Mouse (Mus musculus): ENCODE results near the gene Fam102b. TPM values are rescaled to one million over a fixed set of nuclear protein-coding genes. Genes with fewer than 3 reads are reported as not detected.

Gene Fam102b
- 1 to 10 TPM; 3.0 to 3.6 TPM for polyA plus RNA-seq (2017; shearing (Covaris generic))

DNA sequence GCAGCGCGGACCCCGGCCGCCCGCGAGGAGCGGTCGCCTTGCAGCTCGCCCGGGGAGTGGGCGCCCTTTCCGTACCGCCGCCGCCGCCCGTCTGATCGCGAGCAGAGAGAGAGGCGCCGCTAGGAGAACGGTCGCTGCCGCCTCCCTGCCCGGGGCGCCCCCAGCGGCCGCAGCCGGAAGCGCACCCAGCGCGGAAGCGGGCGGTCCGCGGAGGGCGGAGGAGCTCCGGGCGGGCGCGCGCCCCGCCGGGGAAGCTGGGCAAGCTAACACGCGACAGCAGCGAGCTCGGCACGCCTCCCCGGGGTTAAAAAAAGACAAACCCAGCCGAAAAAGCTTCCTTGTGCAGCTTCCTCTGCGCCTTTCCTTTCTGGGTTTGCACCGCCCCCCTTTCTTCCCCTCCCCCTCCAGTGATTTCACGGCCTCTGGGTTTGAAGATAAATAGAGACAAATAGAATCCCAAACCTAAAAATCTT, at the start of gene Fam102b:
Gene Fam102b, minus strand, starts transcription at position 93 of the 473 bp plus-strand sequence.
- peak; percentile 90 for ATAC-seq

GRCm38 (mm10) chr3:109062989-109063388, 35.6 kb upstream of the Fam102b start:
- peak; percentile 95 for ATAC-seq

DNA sequence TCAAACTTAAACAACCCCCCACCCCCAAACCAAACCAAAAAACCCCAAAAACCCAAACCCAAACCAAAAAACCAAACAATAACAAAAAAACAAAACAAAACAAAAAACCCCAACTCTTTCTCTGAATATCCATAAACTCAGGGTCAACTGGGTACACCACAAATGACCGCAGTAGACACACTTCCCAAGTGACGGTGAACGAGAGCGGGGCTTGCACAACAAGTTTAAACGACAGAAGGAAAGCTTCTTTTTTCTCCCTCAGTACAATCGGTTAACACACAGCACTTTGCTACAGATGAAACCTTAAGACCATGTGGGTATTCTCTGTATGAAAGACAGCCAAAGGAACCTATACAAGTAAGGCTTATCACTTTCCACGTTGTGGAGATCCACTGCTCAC, 35.0 kb upstream of the Fam102b start:
- no peak for ATAC-seq

DNA sequence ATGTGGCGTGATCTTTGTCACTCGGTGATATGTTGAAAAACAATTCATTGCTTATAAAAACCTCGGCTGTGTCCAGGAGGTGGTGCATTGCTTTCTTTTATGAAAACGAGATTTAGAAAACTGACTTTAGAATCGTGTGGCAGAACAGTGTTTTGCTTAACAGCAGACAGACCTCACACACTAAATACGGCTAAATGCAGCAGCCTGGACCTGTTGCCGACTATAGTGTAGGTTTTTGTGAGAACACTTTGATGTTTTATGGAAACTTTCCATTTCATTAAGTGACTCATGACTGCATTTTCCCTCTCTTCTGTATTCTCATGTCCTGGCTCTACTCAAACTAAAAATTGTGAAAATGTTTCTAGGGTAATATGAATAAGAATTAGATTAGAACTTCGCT, 32.5 kb upstream of the Fam102b start:
- no peak for ATAC-seq

GRCm38 (mm10) chr3:109051946-109052331, 24.5 kb upstream of the Fam102b start:
- no peak for ATAC-seq

DNA sequence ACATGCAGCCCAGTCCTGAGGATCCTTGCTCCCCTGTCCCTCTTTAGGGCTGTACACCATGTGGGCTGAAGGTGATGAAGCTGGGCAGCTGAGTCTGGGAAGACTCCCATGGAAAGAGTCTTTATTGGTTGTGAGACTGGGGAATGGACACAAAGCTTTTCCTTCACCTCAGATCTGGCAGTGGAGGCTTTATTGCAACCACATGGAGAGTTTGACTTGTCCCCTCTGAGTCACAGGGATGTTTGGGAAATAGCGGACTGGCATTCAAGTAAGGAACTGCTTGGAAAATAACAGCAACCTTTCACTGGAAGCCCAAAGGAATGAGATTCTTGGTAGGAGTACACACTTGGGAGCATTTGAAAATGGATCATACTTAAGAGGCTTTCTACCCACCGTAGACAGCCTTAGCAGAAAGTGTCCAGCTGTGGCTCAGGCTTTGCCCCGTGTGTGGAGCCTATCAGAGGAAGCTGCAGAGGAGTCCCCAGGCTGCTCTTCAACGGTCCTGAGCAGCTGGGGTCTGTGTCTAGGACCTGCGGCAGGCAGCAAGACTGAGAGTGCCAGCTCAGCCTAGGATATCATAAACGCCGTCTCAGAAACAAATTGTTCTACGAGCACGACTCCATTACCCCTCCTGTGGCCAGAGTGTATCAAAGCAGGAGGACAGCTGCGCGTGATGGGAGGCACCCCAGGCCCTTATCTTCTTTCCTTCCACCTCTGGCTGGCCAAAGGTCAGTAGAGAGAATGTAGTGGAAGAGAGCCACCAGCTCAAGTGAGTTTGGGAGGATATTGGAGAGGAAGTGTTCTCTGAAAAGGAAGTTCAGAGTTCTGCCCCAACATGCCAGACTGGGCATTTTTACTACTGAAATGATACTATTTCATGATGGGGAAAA, 23.9 kb upstream of the Fam102b start:
- ATAC-seq, result no peak

DNA sequence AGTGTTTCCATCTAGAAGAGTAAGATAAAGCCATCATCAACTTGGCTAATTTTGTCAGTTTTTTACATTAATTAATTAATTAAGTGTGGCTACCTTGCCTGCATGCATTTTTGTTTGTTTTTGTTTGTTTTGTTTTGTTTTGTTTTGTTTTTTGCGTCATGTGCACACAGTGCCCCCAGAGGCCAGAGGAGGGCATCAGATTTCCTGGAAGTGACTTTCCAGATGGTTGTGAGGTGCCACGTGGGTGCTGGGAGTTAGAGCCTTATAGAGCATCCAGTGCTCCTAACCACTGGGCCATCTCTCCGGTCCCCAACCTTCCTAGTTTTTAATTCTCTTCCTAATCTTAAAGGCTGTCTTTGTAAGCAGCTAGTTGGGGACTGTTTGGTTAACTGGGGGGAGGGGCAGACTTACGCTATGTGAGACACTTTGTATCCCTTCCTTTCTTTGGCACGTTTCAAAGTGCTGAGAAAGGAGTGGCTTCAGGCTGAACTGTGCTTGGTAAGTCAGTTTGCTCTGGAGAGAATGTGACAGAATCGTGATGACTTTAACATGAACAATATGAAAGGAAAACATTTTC, 20.4 kb upstream of the Fam102b start:
- no peak for ATAC-seq

- ATAC-seq, result no peak
These were observed 19.0 kb upstream of the Fam102b start for GRCm38 (mm10) chr3:109046428-109046827.

GRCm38 (mm10) chr3:109043395-109043794, 16.0 kb upstream of the Fam102b start:
- no peak for ATAC-seq

- ATAC-seq, result no peak
These were observed 13.5 kb upstream of the Fam102b start for GRCm38 (mm10) chr3:109040908-109041307.

DNA sequence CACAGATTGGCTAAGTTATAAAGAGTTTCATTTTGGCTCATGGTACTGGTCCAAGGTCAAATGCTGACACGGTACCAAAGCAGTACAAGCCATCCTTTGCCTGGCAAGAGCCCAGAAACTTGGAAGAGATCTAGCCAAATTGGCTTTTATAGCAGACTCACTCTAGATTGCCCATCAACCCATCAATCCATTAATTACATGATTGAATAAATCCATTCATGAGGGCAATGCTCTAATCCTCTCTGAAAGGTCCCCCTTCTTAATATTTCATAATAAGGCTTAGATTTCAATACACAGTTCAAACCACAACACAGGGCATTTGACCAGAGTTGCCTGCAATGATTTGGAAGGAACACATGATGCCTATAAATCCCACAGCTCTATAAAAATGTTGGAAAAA, 7.0 kb upstream of the Fam102b start:
- ATAC-seq, result no peak

- ATAC-seq, result no peak
These were observed 4.9 kb upstream of the Fam102b start for GRCm38 (mm10) chr3:109032306-109032705.

DNA sequence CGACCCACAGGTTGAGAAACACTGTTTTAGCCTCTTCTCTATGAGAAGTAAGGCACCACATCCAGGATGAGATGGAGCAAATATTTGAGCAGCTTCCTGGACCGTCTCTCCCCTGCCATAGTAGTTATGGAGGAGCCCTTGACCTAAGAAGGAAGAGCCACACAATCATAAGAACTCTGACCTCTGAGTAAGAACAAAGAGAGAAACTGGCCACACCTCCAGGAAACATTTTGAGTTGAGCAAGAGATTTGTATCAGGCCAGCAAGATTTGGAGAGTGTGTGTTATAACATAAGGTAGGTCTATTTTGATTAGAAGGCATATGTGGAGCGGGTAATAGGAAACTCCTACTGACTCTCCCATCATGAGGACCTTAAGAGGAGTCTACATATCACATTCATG, 4.2 kb upstream of the Fam102b start:
- no peak for ATAC-seq

- no peak for ATAC-seq
These were observed 3.4 kb upstream of the Fam102b start for GRCm38 (mm10) chr3:109030817-109031216.

DNA sequence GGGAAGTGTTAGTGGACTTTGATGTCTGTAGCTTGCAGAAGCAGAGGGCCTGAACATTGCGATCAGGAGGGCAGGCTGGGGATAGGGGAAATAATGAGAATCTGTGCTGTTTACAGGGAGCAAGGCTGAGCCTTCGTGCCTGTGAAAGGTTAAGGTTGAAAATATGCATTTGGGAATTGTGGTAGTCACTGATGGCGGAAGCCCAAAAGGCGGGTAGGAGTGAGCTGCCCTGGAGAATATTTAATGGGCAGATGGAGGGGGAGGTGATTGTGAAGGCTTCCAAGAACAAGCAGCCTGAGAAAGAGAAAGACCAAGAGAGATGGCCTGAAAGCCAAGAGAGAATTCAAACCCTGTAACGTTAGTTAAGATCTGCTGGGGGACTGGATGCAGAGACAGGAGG, 2.3 kb upstream of the Fam102b start:
- no peak for ATAC-seq

GRCm38 (mm10) chr3:109026991-109027470, 376 bp downstream of the Fam102b start:
- ATAC-seq, result peak; percentile 42

- no peak for ATAC-seq
These were observed 881 bp downstream of the Fam102b start for GRCm38 (mm10) chr3:109026462-109026990.

DNA sequence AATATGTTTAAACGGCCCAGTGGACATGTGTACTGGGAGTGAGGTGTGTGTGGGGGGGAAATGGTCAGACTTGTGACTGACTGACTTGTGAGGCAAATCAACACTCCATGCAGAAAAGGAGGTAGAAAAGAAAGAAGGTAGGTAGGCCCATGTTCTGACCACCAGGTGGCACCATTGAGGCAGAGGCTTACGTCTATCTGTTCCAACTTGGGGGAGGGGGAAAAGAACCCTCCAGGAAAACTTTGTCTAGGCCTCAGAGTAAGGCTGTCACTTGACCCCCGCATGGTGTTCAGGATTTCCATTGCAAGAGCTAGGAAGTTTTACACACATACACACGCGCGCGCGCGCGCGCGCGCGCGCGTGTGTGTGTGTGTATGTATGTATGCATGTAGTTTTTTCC, 1.8 kb downstream of the Fam102b start:
- peak; percentile 50 for ATAC-seq

GRCm38 (mm10) chr3:109023066-109023465, 4.3 kb downstream of the Fam102b start:
- no peak for ATAC-seq

DNA sequence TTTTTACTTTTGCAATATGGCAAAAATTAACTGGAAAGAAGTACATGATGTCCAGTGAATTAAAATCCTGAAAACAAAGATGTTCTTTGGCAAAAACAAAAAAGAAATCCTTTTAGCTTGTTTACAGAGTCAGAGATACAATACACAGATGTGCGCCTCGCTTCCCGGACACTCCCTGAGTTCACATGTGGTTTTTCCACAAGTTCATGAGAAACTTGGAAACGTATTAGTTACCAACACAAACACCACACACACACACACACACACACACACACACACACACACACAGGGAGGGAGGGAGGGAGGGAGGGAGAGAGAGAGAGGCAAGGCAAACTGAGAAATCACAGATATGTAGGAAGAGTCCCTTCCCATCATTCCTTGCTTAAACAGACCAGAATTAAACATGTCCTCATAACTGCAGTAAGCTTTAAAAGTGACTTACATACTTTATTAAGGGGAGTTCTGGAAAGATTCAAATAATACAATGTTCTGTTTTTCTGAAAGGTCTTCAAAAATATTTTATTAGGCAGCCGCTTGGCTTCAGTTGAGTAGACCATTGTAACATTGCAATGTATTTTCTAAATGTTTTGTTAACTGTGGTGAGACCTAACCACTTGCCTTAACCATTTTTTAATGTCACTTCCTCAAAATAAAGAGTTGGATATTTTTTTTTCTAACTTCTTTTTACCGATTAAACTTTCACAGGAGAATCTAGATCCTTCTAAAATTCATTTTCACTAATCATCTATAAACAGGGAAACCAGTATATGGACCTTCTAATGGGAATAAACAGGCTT, 5.5 kb downstream of the Fam102b start:
- no peak for ATAC-seq

- ATAC-seq, result no peak
These were observed 9.1 kb downstream of the Fam102b start for GRCm38 (mm10) chr3:109018336-109018735.

DNA sequence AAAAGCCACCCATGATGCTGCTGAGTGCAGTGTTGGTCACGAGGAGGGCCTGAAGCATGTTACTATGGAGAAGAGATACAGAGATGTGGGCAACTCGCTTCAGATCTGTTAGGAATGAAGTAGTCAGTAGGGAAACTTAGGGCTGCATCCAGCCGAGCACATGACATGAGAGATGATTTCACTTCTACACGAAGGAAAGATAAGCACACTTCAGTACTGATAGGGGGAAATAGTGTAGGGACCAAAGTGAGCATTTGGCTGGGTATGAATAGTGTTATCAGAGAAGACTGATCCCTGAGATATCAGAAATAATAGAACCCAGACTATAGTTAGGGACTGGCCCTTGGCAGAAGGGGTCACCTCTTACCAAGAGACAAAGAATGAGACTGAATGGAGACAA, 14.8 kb downstream of the Fam102b start:
- ATAC-seq, result no peak
